Mouse (Mus musculus) right cerebral cortex, postnatal 4 days (tissue): Measurements from ENCODE around the gene Gm4787.
"Not testable (repeated sequence)": the region's sequence is repeated elsewhere in the genome, so short reads cannot be mapped to it uniquely, and the experiment has no call there.

Experiments
- DNase-seq: peaks from one replicate; pipeline ENCODE4 v3.0.0-alpha.2; 2022

The Gm4787 gene

GRCm38 (mm10) chr12:81379364-81379763 is at the start of gene Gm4787:
Gene Gm4787, minus strand, starts transcription at chr12:81379464.
- DNase-seq, result not testable (repeated sequence)

DNA sequence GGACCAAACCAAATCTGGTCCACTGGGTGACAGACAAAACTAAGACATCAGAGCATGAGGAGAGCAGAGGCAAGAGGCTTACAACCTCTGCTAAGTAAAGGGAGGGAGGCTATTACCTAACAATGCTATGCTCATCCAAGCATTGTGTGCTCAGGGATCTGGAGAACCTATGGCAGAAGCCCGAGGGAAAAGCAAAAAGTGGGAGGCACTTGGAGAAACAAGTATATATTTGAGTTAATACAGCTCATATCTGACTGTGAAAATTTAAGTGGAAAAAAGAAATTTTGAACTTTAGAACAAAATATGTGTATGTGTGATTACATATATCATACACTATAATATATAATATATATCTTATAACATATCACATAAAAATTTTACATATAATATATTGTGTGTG is 42.6 kb upstream of the Gm4787 start, which contains the start of gene Adam4:
Adam4 (minus strand) TSS at position 101 of the 400 bp plus-strand sequence.
- no peak for DNase-seq

GRCm38 (mm10) chr12:81413211-81413610 is 33.9 kb upstream of the Gm4787 start:
- DNase-seq, result peak; percentile 21

GRCm38 (mm10) chr12:81408966-81409365 is 29.7 kb upstream of the Gm4787 start:
- DNase-seq, result no peak

DNA sequence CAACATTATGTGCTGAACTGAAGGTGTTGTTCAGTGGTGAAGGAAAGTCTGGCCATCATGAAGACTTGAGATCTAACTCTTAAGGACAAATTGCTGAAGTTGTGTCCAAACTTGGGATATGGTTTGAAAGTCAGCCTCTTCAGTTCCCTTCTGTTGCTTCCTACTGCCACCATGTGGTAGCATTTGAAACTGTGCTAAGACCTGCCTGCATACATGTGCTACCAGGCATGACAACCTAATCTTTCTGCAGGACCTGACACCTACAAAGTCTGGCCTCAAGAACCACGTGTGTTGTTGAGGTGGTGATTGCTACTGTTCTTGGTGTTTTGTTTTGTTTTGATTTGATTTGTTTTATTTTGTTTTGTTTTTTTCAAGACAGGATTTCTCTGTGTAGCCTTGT is 22.9 kb upstream of the Gm4787 start:
- DNase-seq, result peak; percentile 74

- no peak for DNase-seq
Observed at GRCm38 (mm10) chr12:81333841-81334240, 45.4 kb downstream of the Gm4787 start.

DNA sequence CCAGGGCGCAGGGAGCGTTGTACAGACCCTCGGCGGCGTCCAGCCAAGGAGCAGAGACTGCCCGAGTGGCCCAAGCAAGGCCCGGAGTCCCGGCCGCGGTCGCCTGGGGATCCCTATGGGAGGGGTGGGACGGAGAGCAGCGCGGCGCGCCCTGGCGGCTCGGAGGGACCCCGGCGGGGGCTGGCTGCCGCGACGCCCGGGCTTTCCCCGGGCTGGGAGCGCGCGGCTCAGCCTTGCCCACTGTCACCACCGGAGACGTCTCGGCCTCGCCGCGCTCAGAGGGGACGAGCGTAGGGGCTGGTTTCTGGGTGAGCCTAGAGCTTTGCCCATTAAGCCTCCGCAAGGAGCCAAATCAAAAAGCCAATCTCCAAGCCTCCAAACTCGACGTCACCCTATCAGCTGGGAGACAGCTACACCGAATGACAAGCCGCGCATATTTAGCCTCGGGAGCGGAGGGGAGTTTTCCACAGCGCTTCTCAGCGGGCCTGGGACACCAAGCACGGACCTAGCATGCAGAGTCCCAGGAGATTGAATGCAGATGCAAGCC is 46.3 kb downstream of the Gm4787 start, which contains the start of gene Slc8a3:
Slc8a3 (minus strand) TSS at position 306 of the 547 bp plus-strand sequence.
- peak; percentile 61 for DNase-seq

DNA sequence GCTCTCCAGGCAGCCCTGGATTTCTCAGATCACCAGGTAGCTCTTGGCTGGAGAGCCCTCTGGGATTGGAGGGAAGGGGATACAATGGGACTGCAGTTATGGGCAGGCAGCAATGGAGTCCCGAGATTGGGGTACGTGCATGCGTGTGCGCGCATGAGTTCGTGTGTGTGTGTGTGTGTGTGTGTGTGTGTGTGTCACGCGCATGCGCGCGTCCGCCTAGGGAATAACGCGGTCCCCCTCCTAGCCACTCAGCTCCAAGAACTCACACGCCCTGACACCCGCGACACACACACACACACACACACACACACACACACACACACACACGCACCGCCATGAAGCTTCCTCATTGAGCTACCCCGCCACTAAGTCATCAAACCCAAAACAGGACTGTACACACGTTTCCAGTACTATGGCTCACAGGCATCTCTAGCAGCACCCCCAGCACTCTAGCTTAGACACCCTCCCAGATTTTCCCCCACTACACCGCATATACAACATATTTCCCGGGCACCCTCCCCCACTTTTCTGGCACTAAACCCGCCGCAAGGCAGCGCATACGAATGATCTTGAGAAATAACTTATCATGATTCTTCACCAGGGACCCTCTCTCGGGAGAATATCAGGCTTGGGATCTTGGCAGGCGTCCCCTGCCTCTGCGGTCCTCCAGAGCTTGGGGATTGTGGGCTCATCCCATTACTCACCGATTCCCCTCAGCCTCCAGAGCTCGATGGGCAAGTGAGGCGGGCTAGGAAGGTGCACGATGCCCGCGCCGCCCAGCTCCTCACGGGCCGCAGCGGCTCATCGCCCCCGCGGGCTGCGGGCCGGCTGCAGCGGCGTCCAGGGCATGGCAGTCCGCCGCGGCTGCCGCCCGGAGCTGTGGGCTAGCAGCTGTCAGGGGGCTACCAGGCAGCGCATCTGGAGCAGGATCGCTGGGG is 47.1 kb downstream of the Gm4787 start:
- DNase-seq, result peak; percentile 74

- DNase-seq, result no peak
Observed at GRCm38 (mm10) chr12:81331046-81331638, 48.1 kb downstream of the Gm4787 start.
